Mouse (Mus musculus): ENCODE data around the gene Chuk.
"Not testable (repeated sequence)": the region's sequence is repeated elsewhere in the genome, so short reads cannot be mapped to it uniquely, and the experiment has no call there.

Gene Chuk

GRCm38 (mm10) chr19:44106831-44107660, at the start of gene Chuk:
Gene Chuk, minus strand, starts transcription at chr19:44107480.
- DNase-seq (ENCODE audit: low spot score), result peak; percentile 93

- no peak for DNase-seq (ENCODE audit: low spot score)
Measured at GRCm38 (mm10) chr19:44157005-44157404, 49.7 kb upstream of the Chuk start.

- DNase-seq (ENCODE audit: low spot score), result no peak
Measured at GRCm38 (mm10) chr19:44153781-44154180, 46.5 kb upstream of the Chuk start.

DNA sequence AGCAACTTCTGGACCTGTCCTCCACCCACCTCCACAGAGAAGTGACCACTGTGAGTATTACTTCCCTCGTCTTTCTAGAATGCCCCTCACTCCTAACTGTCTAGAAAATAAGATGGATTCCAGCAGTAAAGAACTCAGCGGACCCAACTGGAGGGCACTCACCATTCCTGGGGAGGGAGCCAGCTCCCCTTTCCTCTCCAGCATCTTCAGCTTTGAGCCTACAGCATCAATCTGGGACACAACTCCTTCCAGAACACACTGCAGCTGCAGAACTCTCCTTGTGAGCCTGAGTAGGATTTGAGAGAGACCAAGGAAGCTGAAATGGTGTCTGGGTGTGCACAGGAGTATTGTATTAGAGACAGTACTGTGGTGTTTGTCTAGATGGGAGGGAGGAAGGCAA, 41.7 kb upstream of the Chuk start:
- no peak for DNase-seq (ENCODE audit: low spot score)

DNA sequence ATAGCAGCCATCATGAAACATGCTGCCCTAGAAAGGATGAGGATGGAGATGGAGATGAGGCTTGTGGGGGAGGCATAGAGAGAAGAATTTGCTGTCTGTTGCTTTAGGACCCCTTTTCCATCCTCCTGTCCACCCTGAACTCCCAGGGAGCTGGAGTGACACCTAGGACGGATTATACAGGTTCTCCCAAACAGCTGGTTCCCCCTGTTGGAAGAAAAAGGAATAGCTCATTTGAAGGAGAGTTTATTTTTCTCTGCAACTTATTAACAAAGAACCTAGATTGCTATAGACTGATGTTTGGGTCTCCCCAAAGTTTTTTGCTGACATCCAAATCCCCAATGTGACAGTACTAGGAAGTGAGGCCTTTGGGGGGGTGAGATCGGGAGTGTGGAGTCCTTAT, 41.1 kb upstream of the Chuk start:
- DNase-seq (ENCODE audit: low spot score), result no peak

GRCm38 (mm10) chr19:44146951-44147350, 39.7 kb upstream of the Chuk start:
- DNase-seq (ENCODE audit: low spot score), result no peak

GRCm38 (mm10) chr19:44146568-44146879, 39.2 kb upstream of the Chuk start:
- no peak for DNase-seq (ENCODE audit: low spot score)

- DNase-seq (ENCODE audit: low spot score), result peak; percentile 77
Measured at GRCm38 (mm10) chr19:44145702-44146567, 38.7 kb upstream of the Chuk start, which contains the start of gene Bloc1s2. Gene Bloc1s2, minus strand, starts transcription at chr19:44146446.

GRCm38 (mm10) chr19:44144366-44144765, 37.1 kb upstream of the Chuk start:
- DNase-seq (ENCODE audit: low spot score), result no peak

DNA sequence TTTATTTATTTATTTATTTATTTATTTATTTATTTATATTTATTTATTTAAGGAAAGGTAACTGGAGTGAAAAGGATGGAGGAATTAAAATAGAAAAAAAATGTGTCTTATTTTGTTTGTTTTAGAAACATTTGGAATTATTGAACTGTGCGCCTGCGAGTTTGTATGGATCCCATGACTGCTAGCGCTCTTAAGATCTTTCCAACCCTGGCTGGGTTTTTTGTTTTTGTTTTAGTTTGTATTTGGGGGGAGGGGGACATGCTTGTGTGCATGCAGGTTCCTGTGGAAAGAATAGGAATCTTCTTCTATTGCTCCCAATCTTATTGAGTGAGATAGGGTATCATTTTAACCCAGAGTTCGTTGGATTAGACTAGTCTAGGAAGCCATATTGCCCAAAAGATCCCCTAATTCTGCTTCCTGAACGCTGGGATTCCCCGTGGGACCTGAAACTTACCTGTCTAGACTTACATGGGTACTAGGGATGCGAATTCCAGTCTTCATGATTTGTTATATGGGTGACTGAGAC, 28.7 kb upstream of the Chuk start:
- no peak for DNase-seq (ENCODE audit: low spot score)

DNA sequence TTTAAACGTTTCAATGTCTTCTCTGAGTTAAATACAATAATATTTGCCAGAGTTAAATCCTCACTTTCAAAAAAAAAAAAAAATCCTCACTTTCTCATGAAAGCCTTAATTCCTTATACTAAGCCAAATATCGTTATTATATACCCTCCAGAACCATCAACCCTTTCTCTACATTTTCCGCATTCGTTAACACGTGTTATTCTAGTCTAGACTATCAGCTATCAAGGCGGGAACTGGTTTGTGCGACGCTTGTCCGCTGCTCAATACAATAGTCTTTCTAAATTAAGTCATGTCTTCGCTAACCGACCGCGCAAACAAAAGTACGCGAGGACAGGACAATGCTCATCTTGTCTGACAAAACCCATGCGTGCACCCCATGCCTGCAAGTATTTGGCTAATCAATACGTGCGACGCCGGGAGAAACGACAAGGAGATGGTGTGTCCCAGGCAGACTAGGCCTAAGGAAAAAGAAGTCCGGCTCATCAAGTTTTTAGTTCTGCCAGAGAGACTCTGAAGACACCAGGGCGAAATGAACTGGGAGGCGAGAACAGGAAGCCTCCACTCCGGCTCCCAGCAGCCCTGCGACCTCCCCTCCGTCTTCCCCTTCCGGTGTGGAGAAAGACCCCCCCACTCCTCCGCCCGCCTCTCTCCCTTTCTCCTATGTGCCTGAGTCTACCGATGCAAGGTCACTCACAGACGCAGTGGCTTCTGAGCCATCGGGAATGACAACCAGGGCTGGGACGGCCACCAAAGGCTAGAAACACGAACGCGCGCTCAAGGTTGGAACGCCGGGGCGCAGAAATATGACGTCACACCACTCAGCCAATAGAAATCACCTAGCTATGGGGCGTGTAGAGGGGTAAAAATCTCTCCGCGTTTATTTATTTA, 28.0 kb upstream of the Chuk start, which contains the start of gene Cwf19l1:
Gene Cwf19l1, minus strand, starts transcription at position 805 of the 888 bp plus-strand sequence.
- DNase-seq (ENCODE audit: low spot score), result peak; percentile 77

DNA sequence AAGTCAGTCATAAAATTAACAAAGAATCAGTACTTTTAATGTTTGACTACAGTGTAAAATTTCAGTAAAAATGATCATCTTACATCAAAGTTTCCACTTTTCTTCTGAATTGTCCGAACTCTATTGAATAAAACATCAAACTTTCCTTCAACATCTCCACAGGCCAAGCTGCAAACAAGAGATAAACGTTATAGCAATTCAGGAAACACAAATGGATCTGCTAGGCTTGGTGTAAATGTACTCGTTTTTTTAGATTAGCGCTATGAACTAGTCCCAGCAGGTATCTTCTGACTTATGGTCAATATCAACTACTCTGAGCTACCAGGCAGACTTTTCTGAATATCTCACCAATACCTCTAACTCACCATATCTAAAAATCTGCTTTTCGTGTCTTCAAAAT, 25.6 kb upstream of the Chuk start:
- no peak for DNase-seq (ENCODE audit: low spot score)

- DNase-seq (ENCODE audit: low spot score), result no peak
Measured at GRCm38 (mm10) chr19:44128560-44128959, 21.3 kb upstream of the Chuk start.

DNA sequence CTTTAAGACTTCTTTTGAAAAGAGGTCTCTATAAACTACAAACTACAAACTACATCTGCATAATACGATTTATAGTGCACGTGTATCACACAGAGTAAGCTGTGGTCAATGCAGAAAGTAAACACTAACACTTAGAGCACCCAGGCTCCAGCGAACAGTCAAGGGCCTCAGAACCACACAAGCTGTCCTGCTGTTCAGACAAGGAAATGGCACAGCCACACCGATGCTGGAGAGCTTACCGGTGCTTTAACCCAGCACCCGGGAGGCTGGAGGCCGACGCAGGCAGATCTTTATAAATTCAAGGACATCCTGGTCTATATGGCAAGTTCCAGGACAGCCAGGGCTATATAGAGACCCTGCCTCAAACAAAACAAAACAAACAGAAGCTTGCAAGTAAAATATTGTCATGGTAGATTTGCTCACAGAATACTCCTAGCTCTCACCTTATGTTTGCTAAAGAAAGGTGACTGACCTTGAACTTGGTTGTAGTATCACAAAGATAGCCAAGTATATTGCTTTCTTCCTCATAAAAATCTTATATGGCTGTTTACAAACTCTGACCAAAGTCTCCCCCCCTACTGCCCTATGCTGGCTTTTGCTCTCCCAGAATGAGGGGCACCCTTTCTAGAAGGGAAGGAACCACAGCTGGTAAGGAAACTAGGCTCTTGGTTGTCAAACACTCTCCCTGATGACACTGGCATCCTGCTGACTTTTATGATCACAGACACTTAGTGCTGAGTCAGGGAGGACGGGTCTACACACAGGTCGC, 20.6 kb upstream of the Chuk start:
- DNase-seq (ENCODE audit: low spot score), result no peak

DNA sequence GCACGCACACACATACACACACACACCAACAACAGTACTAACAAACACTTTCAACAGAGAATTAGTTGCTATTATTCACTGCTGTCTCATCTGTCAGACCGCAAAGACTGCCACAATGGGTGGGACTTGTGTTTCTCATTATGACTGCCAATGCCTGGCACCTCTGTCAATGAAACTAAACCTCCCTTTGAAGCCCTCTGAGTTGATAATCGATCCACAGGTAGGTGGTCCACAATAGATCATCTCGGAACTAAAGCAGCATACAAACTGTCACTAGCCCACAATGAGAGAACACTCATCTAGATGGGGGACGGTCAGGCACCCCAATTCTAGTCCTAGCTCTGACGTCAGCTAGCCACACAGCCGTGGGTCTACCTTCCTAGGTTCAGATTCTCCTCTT, 13.9 kb upstream of the Chuk start:
- DNase-seq (ENCODE audit: low spot score), result no peak

- not testable (repeated sequence) for DNase-seq (ENCODE audit: low spot score)
Measured at GRCm38 (mm10) chr19:44120686-44121085, 13.4 kb upstream of the Chuk start.

GRCm38 (mm10) chr19:44117793-44118192, 10.5 kb upstream of the Chuk start:
- DNase-seq (ENCODE audit: low spot score), result no peak

DNA sequence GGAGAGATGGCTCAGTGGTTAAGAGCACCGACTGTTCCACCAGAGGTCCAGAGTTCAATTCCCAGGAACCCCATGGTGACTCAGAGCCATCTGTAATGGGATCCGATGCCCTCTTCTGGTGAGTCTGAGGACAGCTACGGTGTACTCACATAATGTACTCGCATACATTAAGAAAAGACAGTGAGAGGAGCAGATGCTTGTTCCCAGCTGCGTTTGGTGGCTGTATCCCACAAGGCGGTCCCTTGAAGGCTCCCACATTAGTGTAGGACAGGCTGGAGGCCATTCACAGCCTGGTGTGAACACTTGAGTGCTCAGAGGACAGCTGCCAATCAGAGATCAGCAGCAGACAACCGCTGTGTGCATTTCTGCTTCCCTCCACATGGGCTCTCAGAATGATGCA, 4.4 kb upstream of the Chuk start:
- no peak for DNase-seq (ENCODE audit: low spot score)

GRCm38 (mm10) chr19:44110356-44110755, 3.1 kb upstream of the Chuk start:
- no peak for DNase-seq (ENCODE audit: low spot score)

DNA sequence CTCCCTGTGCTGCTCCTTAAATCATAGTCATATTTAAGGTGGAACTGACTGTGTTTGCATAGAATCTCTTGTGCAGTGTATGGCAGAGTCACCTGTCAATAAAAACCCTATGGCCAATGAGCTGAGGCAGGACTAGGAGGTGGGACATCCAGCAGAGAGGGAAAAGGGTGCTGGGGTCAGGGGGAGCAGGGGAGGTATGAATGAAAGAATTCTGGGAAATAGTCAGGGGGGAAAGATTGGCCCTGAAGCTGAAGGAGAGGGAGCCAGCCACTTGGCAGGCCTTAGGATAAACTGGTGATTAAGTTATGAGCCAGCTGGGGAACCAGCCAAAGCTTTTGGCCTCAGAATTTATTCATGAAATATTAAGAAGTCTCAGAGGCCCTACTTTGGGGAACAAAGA, 1.7 kb upstream of the Chuk start:
- DNase-seq (ENCODE audit: low spot score), result no peak

Data from ovary, postnatal 10 days (tissue).